Mouse (Mus musculus): ENCODE data around the gene Cct3.
"Not testable (repeated sequence)": the region's sequence is repeated elsewhere in the genome, so short reads cannot be mapped to it uniquely, and the experiment has no call there.

Gene Cct3

DNA sequence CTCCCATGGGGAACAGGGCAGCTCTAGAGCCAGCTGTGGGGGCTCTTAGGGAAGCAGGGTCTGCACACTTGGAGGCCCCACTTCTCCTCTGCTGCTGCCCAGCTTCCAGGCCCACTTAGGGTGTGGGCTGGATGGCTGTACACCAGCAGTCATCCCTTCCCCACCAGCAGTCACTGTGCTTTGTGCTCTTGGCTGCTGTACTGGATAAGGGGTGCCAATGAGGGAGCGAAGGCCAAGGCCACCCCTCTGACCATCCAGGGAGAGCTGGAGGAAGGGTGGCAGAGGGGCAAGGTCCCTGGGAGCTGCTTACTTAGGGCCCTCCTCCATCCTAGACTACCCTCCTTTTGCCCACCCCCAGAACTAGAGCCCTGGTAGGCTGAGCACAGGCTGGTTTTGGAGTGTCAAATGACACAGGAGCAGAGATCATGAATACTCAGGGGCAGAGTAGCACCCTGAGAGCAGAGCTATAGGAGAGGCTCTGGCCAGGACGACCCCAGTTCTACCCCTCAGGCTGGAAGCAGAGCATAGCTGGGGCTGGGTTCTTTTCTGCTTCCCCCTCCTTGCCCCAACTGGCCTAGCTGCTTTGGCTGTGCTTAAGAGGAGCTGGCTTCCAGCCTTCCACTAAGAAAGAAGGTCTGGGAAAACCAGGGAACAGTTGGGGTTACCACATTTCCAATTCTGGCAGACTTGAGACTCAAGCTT lies 64.8 kb downstream of the Cct3 start:
- DNase-seq (ENCODE audit: low spot score) = no peak

DNA sequence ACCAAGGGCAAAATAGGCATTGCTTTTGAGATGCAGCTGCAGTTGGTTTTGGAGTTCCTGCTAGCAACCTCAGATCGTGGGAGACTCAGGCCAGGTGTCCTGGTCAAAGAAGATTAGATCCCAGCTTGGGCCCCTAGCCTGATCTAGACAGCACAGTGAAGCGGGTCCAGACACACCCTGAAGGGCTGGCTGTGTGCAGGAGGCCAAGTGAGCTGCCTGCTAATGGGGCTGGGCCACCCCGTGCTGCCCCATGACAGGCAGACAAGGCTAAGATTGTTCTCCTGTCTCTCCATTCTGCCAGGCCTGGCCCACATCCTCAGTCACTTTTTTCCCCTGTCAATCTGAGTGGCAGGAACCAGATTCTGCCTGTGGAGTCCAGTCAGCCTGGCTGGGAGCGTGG lies 66.8 kb downstream of the Cct3 start:
- no peak for DNase-seq (ENCODE audit: low spot score)

DNA sequence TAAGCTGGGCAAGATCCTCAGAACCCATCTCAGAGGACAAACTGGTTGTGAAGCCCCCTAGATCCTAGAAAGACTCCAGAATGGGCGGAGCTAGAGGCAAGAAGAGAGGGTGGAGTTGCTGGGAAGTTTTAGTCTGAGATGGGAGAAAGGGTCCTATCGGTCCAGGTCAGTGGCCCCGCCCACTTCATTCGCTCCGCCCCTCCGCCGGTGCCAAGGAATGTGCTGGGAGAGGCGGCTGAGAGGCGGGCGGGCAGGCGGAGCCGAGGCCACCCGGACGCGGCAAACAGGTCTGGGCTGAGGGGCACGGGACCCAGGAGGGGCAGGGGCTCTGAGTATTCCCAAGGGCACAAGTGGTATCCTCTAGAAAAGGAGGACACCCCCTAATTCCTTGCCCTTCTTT lies 67.4 kb downstream of the Cct3 start, which contains the start of gene Paqr6:
Gene Paqr6, plus strand, starts transcription at position 248 of the 400 bp plus-strand sequence.
- peak; percentile 63 for DNase-seq (ENCODE audit: low spot score)

DNA sequence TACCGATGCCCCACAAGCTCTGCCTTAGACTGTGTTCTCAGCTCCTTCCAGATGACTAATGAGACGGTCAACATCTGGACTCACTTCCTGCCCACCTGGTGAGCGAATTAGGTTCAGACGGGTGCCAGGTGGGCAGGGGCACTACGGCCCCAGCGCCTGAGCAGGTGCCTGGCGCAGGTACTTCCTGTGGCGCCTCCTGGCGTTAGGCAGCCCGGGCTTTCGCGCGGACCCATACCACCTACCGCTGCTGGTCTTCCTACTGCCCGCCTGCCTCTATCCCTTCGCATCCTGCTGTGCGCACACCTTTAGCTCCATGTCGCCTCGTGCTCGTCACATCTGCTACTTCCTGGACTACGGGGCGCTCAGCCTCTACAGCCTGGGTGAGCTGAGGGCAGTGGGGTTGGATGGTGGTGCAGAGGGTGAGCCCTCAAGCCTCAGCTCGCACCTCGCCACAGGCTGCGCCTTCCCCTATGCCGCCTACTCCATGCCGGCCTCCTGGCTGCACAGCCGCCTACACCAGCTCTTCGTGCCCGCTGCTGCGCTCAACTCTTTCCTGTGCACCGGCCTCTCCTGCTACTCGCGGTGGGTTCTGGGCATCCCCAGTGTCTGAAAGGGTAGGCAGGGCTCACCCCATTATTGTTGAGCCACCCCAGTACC lies 68.9 kb downstream of the Cct3 start:
- DNase-seq (ENCODE audit: low spot score) = no peak

DNA sequence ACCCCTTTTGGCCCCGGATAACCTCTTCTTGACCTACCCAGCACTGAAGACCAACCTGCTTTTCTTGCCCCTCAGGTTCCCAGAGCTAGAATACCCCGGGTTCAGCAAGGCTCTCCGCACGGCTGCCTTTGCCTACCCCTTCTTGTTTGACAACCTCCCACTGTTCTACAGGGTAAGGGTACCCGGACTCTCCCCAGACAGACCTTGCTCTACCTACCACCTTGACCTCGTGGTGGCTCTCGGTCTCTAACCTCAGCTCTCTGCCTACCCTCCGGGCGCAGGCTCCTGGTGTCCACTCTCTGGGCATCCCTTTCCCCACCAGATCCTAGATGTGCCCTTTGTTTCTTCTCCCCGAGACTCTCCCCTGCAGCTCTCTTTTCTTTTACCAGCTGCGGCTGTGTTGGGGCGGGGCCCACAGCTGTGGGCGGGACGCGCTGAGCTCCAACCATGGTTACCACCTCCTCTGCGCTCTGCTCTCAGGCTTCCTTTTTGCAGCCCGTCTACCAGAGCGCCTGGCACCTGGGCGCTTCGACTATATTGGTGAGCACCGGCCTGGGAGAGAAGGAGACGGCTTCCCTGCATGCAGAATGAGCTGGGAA lies 70.0 kb downstream of the Cct3 start:
- not testable (repeated sequence) for DNase-seq (ENCODE audit: low spot score)

DNA sequence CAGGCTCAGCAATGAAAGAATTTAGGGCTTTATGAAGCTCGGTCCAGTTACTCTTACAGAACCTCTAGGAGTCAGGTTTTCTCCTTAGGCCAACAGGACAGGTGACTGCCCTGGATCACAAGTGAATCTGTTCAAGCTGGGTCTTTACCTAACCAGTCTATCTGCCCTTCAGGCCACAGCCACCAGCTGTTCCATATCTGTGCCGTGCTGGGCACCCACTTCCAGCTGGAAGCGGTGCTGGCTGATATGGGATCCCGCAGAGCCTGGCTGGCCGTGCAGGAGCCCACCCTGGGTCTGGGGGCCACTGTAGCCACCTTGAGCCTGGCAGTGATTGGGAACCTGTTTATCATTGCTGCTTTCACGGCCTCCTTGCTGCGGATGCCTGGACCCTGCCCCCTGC lies 70.6 kb downstream of the Cct3 start:
- not testable (repeated sequence) for DNase-seq (ENCODE audit: low spot score)

DNA sequence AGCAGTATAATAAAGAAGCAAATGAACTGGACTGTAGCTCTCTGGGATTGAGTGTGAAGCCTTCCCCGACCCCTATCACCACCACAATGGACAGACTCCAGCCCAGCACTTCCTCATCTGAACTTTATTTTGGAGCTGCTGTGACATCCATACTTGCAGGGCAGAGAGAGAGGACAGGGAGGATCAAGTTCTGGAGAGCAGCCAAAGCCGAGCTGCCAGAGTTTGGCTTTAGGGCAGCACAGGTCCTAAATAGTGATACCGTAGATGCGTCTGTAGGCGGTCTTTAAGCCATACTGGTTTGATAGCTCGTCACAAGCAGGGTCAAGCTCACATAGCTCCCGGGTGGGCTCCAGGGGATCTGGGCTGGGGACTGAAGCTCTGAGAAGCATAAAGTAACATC lies 71.6 kb downstream of the Cct3 start:
- DNase-seq (ENCODE audit: low spot score) = not testable (repeated sequence)
